Mouse (Mus musculus) layer of hippocampus, adult 18-20 months (tissue): ENCODE measurements around the gene Slc25a16. TPM values are rescaled to one million over a fixed set of nuclear protein-coding genes. Genes with fewer than 3 reads are reported as not detected.
"Not testable (repeated sequence)": the region's sequence is repeated elsewhere in the genome, so short reads cannot be mapped to it uniquely, and the experiment has no call there.

Experiments used
- DNase-seq, 2 experiments: peaks; one replicate each; pipeline ENCODE4 v3.0.0; 2022; ENCODE audit warnings: low spot score in 2 of 2
- total RNA-seq, 2 experiments: library from RNA; stranded (reverse); gene quantifications; 2 replicates each; pipeline ENCODE4 v1.2.3; 2021

The Slc25a16 gene
- total RNA-seq, 2 experiments from 2014 or later, result 36.9 to 38.3 TPM

- DNase-seq, result no peak
Observed at GRCm38 (mm10) chr10:62901826-62902225, 18.6 kb upstream of the Slc25a16 start.

DNA sequence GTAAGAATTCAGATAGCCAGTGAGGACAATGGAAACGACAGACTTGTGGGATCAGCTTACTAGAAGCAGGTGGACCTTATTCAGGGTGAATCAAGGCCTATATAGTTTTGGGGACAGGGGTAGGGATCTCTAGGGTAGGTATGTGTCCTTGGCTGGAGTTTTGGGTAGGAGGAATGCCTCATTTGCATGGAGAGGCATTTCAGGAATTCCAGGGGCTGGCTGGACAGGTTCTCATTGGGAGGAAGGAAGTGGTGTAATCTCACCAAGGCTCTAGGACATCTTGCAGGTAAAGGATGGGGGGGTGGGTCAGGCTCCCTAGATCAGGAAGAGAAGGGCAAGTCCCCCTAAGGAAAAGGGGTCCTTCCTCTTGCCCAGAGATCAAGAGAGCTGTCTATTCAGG is 17.6 kb upstream of the Slc25a16 start:
- no peak for DNase-seq

- no peak for DNase-seq
Observed at GRCm38 (mm10) chr10:62906336-62906735, 14.1 kb upstream of the Slc25a16 start.

- DNase-seq, result not testable (repeated sequence)
Observed at GRCm38 (mm10) chr10:62908896-62909295, 11.5 kb upstream of the Slc25a16 start, which contains the start of gene Tet1. TSS of gene Tet1 (minus strand) at chr10:62908996.

- DNase-seq, result no peak
Observed at GRCm38 (mm10) chr10:62911120-62911519, 9.3 kb upstream of the Slc25a16 start.

GRCm38 (mm10) chr10:62918985-62919384 is 1.4 kb upstream of the Slc25a16 start:
- no peak for DNase-seq

GRCm38 (mm10) chr10:62920766-62921156 is 328 bp downstream of the Slc25a16 start:
- no peak for DNase-seq

DNA sequence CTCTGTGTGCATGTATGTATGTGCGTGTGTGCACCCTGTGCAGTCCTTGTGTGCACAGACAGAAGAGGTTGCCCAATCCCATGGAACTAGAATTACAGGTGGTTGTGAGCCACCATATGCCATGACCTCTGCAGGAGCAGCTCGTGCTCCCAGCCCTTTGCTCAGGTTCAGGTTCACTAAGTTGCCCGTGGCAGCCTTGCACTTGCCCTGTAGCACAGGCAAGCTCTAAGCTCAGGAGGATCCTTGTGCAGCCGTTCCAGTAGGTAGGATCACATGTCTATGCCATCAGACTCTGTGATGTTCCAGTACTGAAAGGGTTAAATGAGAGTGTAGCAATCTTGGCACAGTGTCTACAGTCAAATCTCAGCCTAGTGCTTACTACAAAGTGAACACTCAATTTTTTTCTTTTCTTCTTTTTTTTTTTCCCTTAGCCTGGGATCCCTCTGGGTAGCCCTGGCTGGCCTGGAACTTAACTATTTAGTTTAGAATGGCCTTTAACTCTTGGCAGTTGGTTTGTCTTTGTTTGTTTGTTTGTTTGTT is 3.7 kb downstream of the Slc25a16 start:
- DNase-seq, result no peak

- DNase-seq, result no peak
Observed at GRCm38 (mm10) chr10:62932381-62932780, 11.9 kb downstream of the Slc25a16 start.

DNA sequence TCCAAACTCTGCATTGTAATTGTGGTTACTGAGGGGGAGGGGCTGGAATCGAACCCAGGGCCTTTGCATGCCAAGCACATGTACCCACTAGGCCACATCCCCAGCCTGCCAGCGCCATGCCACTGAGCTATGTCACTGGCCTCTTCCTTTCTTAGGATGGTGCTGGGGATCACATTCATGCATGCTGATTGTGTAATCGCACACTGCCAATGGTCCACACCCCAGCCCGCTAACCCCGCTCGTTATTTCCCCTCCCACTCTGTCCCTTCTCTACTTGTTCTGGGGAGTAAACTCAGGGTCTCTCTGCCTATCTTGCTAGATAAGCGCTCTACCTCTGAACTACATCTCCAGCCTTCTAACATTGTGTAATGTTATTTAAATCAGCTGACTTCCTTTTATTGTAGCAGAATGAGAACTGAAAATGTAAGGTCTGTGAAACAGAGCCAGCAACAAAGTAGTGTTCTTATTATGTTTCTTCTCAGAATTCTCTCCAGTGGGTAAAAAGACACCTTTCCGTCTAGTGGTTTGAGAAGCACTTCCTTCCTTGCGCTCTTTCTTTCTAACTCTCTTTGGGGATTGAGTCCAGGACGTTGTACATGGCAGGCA is 24.6 kb downstream of the Slc25a16 start:
- DNase-seq, result no peak

GRCm38 (mm10) chr10:62946738-62947471 is 26.5 kb downstream of the Slc25a16 start, which contains the start of gene Dna2:
TSS of gene Dna2 (plus strand) at chr10:62947026.
- DNase-seq, result peak; percentile 66 to 74

- DNase-seq, result no peak
Observed at GRCm38 (mm10) chr10:62948551-62948950, 28.1 kb downstream of the Slc25a16 start.

DNA sequence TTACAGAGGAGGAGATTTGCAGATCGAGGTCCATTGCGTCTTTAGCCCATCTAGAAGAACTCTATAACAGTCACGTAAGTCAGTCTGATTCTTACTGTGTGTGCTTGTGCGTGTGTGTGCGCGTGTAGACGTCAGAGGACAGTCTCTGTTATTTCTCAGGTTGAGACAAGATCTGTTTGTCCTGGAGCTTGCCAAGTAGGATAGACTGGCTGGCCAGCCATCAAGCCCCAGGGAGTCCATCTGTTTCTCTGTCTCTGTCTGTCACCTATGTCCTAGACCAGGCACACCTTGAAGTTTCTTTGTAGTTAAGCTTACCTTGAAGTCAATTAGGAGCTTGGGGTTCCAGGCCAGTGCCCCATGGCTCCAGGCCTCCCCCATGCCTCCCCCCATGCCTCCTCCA is 43.5 kb downstream of the Slc25a16 start:
- no peak for DNase-seq

- DNase-seq, result no peak
Observed at GRCm38 (mm10) chr10:62965796-62966195, 45.4 kb downstream of the Slc25a16 start.

DNA sequence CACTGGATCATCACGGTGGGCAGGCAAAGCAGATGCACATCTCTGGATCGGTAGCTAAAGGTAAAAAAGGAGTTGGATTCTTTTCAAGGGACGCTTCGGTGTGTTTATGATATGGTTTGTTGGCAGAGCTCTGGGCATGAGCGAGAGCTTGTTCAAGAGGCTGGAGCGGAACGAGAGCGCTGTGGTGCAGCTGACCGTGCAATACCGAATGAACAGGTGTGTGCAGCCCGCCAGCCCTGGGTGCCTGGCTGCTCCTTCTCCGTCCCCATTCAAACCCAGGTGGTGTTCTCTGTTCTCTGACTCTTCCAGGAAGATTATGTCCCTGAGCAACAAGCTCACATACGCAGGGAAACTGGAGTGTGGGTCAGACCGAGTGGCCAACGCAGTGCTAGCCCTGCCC is 45.9 kb downstream of the Slc25a16 start:
- DNase-seq, result no peak

DNA sequence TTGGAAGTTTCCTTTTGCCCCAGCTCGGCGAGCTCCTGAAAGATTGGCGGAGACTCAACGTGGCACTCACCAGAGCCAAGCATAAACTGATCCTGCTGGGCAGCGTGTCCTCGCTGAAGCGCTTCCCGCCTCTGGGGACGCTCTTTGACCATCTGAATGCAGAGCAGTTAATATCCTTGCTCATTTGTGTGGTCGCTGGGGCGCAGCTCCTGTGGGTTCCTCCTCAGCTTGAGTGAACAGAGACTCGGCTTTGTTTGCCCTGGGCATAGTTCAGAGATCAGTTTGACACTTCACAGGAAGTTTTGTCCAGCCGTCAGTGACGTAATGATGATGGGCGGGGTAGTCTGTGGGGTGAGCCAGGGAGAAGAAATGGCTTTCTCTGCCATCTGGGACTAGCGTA is 51.4 kb downstream of the Slc25a16 start:
- peak in 1 of 2 experiments; percentile 16 for DNase-seq

DNA sequence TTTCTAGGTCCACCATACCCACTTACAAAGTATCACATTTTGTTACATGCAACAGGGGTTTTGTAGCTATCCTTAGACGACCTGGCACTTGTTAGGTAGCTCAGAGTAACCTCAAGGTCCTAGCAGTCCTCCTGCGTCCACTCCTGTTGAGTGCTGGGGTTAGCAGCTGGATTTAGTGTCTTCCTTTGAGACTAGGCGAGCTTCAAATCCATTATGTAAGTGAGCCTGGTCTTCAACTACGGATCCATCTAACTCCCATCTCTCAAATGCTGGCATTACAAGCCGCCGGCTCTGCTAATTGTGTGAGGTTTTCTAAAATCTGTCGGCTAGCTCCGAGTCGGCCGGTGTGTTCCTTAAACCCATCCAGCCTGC is 59.2 kb downstream of the Slc25a16 start:
- no peak for DNase-seq

DNA sequence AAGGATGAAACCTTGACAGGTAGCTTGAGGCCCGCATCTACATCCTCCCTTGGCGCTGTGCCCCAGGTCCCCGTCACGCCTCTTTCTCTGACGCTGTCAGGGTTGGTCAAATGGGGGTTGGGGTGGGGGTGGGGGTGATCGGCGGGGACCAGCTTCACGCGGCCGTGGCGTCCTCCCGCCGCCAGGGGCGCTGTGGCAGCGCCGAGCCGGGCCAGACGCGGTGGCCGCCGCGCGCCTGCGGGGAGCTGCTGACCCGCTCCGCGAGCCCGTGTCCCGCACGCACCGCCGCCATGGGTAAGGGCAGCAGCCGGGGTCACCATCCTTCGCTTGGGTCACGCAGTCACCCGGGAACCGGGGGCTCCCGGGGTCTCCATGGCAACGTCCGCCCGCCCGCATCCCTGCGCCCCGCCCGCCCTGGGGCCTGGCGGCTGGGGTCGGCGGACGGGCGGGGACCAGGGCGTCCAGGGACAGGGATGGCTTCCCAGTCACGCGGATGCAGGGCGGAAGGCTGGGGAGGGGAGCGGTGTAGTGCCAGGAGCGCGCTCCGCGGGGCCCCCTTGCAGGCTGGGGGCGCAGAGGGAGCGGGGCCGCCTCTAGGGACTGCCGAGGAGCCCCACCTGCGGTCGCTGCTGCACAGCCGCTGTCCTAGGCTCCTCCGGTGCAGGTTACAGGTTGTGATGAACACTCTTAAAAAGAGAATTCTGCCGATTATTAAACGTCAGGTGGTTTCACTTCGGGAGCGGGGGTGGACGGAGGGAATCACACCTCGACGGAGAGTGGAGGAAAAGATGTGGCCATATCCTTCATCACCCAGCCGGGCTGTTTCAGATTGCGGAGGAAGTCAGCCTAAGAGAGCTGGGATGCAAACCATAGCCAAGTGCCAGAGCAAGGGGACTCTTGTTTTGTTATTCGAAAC is 59.9 kb downstream of the Slc25a16 start, which contains the start of gene Rufy2:
Gene Rufy2 (plus strand): TSS at position 185 of the 916 bp plus-strand sequence.
- peak; percentile 81 to 94 for DNase-seq

DNA sequence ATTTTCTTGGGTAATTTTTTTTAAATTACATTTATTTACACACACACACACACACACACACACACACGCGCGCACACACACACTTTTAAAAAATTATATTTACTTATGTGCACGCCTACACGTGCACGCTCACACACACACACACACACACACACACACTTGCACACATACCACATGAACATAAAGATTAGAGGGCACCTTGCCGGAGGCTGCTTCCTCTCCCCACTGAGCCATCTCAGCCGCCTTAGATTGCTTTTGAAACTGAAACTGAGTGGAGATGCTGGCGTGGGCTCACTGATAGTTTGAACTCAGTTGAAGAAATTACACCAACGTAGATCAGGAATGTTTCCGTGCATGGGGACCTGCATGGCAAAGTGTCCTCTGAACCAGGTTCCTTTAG is 63.6 kb downstream of the Slc25a16 start:
- no peak for DNase-seq

- DNase-seq, result no peak
Observed at GRCm38 (mm10) chr10:62984495-62984894, 64.1 kb downstream of the Slc25a16 start.

GRCm38 (mm10) chr10:62987341-62987740 is 66.9 kb downstream of the Slc25a16 start:
- no peak for DNase-seq
